Mouse (Mus musculus): ENCODE measurements around the gene Hspa1b.
"Not testable (repeated sequence)": the region's sequence is repeated elsewhere in the genome, so short reads cannot be mapped to it uniquely, and the experiment has no call there.

The Hspa1b gene

DNA sequence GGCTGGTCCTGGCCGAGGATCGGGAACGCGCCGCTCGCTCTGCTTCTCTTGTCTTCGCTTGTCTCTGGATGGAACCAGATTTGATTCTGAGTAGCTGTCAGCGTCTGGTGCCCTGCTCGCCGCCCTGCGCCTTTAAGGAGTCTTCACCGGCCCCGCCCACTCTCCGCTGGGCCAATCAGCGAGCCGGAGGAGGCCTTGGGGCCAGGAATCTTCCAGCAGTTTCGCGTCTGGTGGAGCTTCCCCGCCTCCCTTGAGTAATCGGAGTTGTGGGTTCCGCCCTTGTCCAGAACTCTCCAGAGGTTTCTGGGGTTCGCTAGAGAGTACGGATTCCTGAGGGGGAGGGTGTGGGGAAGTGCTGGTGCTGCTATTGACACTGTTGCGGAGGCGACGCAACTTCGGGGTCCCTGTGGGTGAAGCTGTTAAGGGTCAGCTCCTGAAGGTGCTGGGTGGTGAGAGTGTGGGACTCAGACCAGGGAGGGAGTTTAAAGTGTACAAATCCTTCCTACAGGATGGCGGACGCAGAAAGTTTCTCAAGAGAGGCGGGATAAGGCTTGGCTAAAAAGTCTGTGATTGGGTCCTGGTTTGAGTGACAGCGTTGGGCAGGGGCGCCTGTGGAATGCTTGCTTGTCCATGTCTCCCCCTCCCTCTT, at the start of gene Hspa1b:
Gene Hspa1b, minus strand, starts transcription at position 109 of the 649 bp plus-strand sequence.
- DNase-seq (ENCODE audit: low spot score), result peak; percentile 59

DNA sequence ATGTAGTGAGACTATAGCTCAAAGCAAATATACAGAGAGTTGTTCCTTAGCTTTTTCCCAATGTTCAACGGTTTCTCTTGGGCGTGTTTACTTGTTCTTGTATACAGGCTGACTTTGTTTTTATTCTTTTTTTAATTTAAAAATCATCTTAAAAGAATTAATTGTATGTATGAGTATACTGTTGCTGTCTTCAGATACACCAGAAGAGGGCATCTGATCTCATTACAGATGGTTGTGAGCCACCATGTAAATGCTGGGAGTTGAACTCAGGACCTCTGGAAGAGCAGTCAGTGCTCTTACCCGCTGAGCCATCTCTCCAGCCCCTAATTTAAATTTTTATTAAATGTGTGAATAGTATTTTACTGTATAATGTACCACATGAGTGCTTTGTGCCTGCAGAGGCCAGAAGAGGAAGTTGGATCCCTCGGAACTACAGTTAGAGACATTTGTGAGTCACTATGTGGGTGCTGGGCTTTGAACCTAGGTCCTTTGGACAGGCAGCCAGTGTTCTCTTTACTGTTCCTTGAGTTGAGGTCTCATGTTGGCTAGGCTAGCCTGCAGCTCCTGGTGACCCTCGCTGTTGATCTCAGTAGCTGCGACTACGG, 48.5 kb upstream of the Hspa1b start:
- DNase-seq (ENCODE audit: low spot score), result no peak

DNA sequence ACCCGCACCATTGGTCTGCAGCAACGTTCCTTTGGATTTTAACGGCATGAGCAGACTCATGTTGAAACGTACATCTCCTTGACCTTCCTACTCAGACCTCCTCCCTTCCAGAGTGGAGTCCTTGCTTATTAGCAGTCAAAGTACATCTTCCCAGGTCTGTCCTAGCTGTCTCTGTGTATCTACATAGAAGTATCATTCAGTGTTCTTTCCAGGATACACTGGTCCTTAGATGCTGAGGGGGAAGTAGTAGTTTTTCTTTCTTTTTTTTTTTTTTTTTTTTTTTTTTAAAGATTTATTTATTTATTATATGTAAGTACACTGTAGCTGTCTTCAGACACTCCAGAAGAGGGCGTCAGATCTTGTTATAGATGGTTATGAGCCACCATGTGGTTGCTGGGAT, 46.9 kb upstream of the Hspa1b start:
- not testable (repeated sequence) for DNase-seq (ENCODE audit: low spot score)

DNA sequence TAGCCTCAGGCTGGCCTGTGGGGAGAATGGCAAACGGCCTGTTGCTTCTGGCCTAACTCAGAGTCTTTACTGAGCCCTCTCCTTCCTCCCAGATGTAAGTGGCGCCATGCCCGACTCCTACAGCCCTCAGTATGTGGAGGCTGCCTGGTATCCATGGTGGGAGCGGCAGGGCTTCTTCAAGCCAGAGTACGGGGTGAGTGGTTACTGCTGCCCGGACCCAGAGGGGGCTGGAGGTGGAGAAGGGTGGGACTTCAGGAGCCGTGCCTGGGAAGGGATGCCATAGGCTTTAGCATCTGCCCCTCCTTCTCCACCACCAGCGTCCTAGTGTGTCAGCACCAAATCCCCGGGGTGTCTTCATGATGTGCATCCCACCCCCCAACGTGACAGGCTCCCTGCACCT, 46.1 kb upstream of the Hspa1b start:
- DNase-seq (ENCODE audit: low spot score), result no peak

DNA sequence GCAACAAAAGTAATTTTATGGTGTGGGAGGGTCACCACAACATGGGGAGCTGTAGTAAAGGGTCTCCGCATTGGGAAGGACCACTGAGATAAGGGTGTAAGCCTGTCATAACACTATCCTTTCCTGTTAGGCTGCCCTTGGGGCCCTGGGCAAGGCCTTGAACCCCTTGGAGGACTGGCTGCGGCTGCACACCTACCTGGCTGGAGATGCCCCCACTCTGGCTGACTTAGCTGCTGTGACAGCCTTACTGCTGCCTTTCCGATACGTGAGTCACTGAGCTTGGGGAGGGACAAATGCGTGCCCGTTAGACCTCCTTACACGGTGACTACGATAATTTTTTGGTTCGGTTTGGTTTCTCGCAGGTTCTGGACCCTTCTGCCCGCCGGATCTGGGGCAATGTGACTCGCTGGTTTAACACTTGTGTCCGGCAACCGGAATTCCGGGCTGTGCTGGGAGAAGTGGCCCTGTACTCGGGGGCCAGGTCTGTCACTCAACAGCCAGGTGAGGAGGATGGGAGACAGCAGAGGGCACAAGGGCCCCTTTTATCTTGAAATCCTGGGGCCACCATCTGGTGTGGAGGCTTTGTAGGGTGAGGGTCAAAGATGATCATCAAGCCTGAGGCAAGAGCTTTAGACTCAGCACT, 45.2 kb upstream of the Hspa1b start:
- DNase-seq (ENCODE audit: low spot score), result no peak

DNA sequence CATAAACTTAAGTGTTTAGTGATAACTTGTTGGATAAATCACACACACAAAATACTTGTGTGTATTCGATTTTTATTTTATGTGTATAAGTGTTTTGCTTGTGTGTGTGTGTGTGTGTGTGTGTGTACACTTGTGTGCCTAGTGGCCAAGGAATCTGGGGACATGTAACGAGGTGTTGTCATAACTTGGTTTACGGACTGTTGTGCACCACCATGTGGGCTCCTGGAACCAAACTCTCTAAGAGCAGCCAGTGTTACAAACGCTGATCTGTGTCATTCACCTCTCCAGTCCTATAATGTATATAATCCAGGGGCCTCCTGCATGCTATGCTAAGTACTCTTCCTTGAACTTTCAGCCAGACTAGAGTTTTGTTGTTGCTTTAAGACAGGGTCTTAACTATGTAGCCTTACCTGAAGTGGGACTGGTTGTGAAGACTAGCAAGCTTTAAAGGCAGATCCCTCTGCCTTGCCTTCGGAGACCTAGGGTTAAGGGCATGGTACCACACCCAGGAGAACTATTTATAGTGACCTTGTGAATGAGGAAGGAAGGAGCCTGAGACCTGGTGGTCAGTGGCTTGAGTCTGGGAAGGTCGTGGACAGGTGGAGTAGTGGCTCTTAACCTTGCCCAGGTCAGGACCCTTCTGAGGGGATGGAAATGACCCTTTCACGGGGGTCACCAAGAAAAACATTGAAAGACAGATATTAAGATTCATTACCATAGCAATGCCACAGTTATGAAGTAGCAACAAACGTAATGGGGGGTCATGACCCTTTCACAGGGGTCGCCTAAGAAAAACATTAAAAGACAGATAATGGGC, 44.2 kb upstream of the Hspa1b start:
- DNase-seq (ENCODE audit: low spot score), result no peak

DNA sequence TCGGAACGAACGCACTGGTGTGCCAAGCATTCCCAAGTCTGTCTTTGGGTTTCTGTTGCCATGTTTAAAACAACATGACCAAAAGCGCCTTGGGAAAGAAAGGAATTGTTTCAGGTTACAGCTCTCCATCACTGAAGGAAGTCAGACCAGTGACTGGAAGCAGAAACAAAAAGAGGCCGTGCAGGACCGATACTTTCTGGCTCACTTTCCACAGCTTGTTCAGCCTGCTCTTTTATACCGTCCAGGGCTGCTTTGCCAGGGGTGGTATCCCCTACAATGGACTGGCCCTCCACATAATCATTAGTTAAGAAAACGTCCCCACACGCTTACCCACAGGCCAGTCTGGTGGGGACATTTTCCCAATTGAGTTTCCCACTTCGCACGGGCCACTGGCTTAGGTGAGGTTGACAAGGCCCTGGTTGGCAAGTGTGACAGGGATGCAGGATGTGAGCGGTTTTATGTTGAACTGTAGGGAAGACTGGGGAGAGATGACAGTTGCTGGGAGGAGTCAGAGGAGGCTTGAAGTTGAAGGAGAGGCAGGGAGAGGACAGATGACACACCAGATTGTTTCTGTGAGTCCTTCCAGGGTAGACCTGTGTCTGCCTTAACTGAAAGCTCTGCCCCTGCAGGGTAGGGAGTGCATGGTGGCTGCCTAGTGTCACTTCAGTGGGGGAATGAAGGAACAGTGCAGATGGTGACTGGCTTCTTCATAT, 43.3 kb upstream of the Hspa1b start:
- DNase-seq (ENCODE audit: low spot score), result no peak

DNA sequence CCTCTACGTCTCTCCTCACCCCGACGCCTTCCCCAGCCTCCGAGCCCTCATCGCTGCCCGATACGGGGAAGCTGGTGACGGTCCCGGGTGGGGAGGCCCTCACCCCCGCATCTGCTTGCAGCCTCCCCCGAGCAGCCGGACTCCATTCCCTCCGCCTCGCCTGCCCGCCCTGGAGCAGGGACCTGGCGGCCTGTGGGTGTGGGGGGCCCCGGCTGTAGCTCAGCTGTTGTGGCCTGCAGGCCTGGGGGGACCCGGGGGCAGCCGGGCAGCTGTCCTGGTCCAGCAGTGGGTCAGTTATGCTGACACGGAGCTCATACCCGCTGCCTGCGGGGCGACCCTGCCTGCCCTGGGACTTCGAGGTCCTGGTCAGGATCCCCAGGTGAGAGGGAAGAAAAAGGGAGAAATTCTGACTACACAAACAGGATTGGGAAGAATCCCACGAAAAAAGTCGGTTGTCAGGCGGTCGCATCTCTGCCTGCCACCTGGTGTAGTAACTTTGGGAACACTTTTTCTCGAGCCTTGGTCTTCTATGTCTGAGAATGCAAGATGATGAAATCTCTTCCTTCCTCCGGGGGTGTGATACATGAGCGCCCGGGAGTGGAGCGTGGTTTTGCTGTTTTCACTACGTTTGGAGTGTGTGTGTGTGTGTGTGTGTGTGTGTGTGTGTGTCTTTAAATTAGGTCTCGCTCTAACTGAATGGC, 42.6 kb upstream of the Hspa1b start:
- no peak for DNase-seq (ENCODE audit: low spot score)

DNA sequence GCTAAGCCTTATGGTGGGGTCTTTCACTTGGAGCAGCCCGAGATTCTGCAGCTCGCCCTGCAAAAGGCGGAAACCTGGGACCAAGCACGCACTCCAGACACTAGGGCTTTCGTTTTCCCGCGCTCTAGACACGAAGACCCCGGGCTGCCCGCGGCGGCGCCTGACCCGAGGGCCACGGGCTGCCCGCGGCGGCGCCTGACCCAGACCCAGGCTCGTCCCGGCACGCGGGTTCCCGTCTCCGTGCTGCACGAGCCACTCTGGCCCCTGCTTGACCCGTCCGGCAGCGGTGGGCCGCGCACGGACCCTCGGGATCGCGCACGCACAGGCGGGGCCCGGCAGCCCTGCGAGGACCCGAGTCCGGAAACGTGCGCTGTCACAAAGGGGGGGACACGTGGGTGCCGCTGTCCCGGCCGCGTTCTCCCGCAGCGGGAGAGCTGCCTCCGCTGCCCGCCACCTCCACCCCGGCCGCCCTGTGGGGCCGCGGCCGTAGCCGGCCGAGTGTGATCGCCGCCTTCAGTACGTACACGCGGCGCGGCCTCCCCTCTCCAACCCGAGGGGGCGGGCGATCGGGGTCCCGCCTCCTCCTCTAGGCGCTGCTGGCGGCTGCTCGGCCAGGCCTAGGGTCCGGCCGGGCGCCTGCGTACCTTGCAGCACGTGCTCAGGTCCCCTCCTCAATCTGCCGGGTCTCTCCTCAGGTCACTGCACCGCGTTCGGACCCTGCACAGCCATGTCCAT, 41.8 kb upstream of the Hspa1b start, which contains the start of gene Vars:
Gene Vars, plus strand, starts transcription at position 271 of the 735 bp plus-strand sequence.
- DNase-seq (ENCODE audit: low spot score), result peak; percentile 49

DNA sequence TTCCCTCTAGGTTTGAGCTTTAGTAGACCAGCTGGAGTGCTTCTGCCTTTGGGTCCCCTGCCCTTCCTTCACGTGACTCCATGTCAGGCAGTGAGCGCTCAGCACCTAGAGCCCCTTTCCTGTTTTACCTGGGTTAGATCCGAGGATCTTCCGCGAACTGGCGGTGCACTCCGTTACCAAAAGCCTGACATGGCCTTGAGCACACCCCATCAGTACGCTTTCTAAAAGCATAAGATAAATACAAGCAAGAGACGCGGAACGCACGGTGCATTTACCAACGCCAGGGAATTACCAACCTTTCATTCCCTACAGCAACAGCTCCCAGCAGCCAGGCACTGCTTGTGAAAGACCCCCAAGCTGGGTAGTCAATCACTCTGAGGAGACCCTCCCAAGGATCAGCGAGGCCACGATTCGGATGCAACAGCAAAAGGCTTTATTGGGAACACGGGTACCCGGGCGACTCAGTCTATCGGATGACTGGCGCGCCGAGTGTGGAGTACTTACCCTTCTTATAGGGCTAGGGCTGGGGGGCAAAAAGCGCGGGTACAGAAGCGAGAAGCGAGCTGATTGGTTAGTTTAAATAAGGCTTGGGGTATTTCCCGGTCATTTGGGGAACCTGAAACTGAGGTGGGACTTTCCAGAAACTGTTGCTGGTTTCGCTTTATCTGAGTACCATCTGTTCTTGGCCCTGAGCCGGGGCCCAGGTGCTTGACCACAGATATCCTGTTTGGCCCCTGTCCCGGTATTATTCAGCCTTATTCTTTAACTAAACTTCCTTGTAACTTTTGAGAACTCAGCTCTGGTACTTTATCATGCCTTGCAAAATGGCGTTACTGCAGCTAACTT, 41.1 kb upstream of the Hspa1b start:
- DNase-seq (ENCODE audit: low spot score), result not testable (repeated sequence)

DNA sequence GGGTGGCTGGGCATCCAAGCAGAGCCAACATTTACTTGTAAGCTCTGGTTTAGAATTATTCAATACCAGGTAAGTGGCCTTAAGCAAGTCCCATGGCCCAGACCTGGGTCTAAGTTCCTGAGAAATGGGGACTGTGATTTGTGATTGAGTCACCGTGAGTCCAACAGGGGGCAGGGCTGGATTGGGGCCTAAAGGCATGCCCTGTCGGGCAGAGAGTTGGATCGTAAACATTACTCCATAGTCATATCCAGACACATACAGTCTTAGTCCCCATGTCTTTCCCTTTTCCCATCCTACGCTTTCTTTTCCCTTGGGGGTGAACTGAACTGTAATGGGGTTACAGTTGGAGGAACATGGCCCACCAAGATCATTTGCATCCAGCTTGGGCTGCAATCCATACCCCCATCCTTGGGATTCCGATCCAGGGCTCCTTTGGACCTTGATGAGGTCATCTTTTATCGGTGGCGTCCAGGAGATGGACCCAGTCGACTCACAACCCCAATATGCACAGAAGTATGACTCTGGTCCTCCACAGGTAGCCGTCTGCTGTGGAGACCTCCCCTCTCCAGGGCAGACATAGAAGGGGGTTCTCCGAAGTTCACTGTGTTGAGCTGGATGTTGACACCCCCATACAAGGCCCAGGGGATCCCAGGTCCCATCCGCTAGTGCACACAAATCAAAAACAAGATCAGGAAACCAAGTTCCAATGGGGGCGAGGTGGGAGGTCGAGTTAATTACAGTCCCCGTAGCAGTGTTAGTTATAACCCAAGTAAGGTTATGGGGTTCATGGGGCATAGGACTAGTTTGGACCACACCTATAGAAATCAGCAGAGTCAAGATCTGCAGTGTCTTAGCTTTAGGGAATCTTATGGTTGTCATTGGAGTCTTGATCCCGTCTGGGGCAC, 39.7 kb upstream of the Hspa1b start:
- no peak for DNase-seq (ENCODE audit: low spot score)

DNA sequence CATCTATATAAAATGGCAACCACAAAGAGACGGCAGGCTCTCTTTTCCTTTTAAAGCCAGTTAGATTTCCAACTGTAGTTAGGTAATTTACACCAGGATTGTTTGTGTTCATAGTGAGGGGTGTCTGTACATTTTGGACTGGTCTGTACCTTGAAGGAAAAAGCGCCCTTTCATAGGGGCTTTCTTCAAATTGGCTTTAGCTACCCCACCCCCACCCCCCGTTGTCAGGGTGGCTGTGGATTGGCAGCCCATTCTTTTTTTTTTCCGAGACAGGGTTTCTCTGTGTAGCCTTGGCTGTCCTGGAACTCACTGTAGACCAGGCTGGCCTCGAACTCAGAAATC, 38.1 kb upstream of the Hspa1b start:
- DNase-seq (ENCODE audit: low spot score), result no peak

DNA sequence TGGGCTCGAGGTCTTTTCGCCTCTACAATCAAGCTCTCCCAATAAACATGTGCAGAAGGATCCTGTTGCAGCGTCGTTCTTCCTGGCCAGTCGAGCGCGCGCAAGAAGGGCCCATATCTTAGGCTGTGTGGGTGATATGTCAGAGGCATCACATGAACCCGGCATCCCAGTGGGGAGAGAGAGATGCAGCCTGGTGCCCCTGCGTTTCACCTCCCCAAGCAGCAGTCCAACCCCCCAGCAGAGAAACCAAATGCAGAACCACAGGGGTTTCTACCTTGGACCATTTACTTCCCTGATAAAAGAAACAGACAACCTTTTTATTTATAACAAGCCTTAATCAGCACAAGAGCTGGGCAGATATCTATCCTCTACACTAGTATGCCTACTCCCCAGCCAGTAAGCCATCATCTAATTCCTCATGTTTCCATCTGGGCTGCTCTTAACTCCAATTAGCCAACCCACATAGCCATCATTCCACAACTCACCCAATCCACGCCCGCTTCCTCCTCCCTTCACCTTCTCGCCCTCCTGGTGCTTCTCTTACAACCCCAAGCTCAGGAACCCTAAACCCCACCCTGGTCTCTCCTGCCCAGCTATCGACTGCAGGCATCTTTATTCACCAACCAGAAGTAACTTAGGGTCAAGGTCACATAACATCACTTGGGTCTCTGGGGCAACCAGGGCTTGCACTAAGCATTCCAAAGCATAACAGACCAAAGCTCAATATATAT, 37.5 kb upstream of the Hspa1b start:
- DNase-seq (ENCODE audit: low spot score), result no peak

DNA sequence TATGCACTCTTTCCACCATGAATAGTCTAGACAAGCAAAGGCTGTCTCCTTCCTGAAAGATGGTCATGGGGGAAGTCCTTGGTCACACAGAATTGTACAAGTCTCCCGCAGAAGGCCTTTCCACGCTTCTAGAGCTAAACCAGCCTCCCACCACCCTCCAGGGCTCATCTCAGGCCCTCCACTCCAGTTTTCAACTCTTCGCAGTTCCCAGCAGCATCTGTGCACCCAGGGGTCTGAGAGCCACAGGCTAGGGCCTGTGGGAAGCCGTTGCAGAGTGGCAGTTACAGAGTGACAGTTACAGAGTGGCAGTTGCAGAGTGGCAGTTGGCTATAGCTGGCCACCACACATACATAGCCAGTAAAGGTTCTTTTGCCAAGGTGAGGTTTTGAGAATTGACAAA, 36.9 kb upstream of the Hspa1b start:
- not testable (repeated sequence) for DNase-seq (ENCODE audit: low spot score)

DNA sequence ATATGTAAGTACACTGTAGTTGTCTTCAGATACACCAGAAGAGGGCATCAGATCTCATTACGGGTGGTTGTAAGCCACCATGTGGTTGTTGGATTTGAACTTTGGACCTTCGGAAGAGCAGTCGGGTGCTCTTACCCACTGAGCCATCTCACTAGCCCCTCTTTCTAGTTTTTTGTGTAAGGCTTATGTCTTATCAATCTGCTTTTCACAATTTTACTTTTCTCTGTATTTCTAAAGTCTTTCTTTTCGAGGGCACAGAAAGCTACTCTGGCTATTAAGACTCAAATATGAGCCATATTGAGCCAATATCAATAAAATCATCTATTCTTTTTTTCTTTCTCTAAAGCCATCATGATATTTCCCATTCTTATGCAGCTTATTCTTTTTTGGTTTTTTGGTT, 36.2 kb upstream of the Hspa1b start:
- DNase-seq (ENCODE audit: low spot score), result not testable (repeated sequence)

DNA sequence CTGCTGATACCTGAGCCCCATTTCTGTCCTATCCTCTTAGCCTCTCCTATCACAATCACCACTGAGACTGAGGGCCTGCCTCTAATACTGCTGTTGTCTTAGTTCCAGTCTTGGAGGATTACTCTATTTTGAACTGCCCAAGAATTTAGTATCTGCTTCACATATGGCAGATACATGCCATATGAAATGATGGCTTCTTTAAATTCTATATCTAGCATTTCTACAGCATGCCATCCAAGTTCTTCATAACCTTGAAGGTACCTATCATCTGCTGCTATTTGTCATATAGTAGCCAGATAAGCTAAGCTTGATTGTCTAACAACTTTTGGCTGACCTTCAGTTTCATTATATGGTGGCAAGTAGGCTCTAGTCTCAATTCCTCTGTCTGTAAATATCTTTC, 35.7 kb upstream of the Hspa1b start:
- DNase-seq (ENCODE audit: low spot score), result no peak

DNA sequence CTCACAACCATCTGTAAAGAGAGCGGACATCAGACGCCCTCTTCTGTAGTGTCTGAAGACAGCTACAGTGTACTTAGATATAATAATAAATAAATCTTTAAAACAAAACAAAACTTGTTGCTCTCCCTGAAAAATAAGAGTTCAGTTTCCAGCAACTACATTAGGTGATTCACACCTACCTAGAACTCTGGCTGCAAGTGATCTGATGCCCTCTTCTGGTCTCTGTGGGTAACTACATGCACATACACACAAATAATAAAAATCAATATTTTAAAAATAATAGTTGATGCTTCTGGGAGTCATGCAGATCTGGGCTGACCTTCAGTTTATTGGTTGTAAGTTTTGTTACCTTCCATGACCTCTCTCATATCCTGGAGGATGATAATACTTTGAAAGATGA, 25.2 kb upstream of the Hspa1b start:
- no peak for DNase-seq (ENCODE audit: low spot score)

DNA sequence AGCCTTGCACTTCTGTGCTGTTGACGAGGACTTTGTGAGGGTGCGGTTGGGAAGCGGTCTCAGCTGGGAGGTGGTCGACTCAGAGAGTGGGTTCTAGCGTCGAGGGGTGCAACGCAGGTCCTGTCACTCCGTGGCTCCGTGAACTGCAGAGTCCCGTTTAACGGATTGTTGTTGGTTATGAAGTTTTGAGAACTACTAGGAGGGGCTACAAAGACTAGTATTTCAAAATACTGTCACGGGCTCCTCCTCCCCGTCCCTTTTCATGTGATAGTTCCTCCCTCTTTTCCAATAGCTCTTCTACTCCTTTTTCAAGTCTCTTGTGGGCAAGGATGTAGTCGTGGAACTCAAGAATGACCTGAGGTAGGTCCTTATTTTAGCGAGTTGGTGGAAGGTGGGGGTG, 23.3 kb upstream of the Hspa1b start:
- no peak for DNase-seq (ENCODE audit: low spot score)
